Mouse (Mus musculus) ovary, adult 18-20 months (tissue): ENCODE measurements around the gene Dexi.

Experiments used
- DNase-seq: peaks from one replicate; pipeline ENCODE4 v3.0.0; 2022; ENCODE audit warnings: low spot score, mixed read lengths

The Dexi gene

GRCm38 (mm10) chr16:10540763-10541597, 1.9 kb downstream of the Dexi start:
- DNase-seq, result no peak

GRCm38 (mm10) chr16:10536961-10537360, 5.9 kb downstream of the Dexi start:
- no peak for DNase-seq

GRCm38 (mm10) chr16:10536323-10536722, 6.5 kb downstream of the Dexi start:
- DNase-seq, result no peak

- no peak for DNase-seq
Measured at GRCm38 (mm10) chr16:10534567-10534966, 8.3 kb downstream of the Dexi start.

GRCm38 (mm10) chr16:10533781-10534180, 9.1 kb downstream of the Dexi start:
- DNase-seq, result no peak

GRCm38 (mm10) chr16:10530179-10530578, 12.7 kb downstream of the Dexi start:
- no peak for DNase-seq

GRCm38 (mm10) chr16:10528382-10528781, 14.5 kb downstream of the Dexi start:
- no peak for DNase-seq

GRCm38 (mm10) chr16:10527046-10527644, 15.7 kb downstream of the Dexi start:
- no peak for DNase-seq

GRCm38 (mm10) chr16:10525610-10525980, 17.3 kb downstream of the Dexi start:
- DNase-seq, result no peak

- DNase-seq, result no peak
Measured at GRCm38 (mm10) chr16:10524866-10525609, 17.8 kb downstream of the Dexi start.

GRCm38 (mm10) chr16:10523650-10524049, 19.2 kb downstream of the Dexi start:
- no peak for DNase-seq

GRCm38 (mm10) chr16:10522811-10523210, 20.0 kb downstream of the Dexi start:
- no peak for DNase-seq

- DNase-seq, result no peak
Measured at GRCm38 (mm10) chr16:10520908-10521614, 21.8 kb downstream of the Dexi start.

- no peak for DNase-seq
Measured at GRCm38 (mm10) chr16:10518030-10518429, 24.8 kb downstream of the Dexi start.

GRCm38 (mm10) chr16:10515953-10516572, 26.8 kb downstream of the Dexi start:
- DNase-seq, result no peak

- DNase-seq, result no peak
Measured at GRCm38 (mm10) chr16:10511134-10511520, 31.7 kb downstream of the Dexi start.

- no peak for DNase-seq
Measured at GRCm38 (mm10) chr16:10510477-10511133, 32.2 kb downstream of the Dexi start.

- no peak for DNase-seq
Measured at GRCm38 (mm10) chr16:10508691-10509090, 34.2 kb downstream of the Dexi start.

- DNase-seq, result no peak
Measured at GRCm38 (mm10) chr16:10507445-10507844, 35.4 kb downstream of the Dexi start.

- no peak for DNase-seq
Measured at GRCm38 (mm10) chr16:10503058-10503457, 39.8 kb downstream of the Dexi start.

- DNase-seq, result peak; percentile 11
Measured at GRCm38 (mm10) chr16:10501865-10502264, 41.0 kb downstream of the Dexi start.
